Mouse (Mus musculus): Measurements from ENCODE around the gene Castor2. TPM values are rescaled to one million over a fixed set of nuclear protein-coding genes. Genes with fewer than 3 reads are reported as not detected.

The Castor2 gene
- polyA plus RNA-seq (2014; fragmentation: Illumina TruSeq; extraction: RNeasy Lipid Tissue Mini Kit (QIAGEN cat#74804); ENCODE audit: low read depth, low replicate concordance): 0.87 TPM

GRCm38 (mm10) chr5:134099496-134100211 lies at the start of gene Castor2:
Gene Castor2, plus strand, starts transcription at chr5:134099711.

GRCm38 (mm10) chr5:134176169-134176881 lies 76.8 kb downstream of the Castor2 start, which contains the start of gene Rcc1l:
Gene Rcc1l, minus strand, starts transcription at chr5:134176774.

GRCm38 (mm10) chr5:134183880-134184808 lies 84.6 kb downstream of the Castor2 start, which contains the start of gene Gtf2ird2:
Gene Gtf2ird2, plus strand, starts transcription at chr5:134184019.

Other genes with a start within 250 kb of the Castor2 start
- gene Rcc1l, start 77.1 kb downstream of the Castor2 start, polyA plus RNA-seq (2014; fragmentation: Illumina TruSeq; extraction: RNeasy Lipid Tissue Mini Kit (QIAGEN cat#74804); ENCODE audit: low read depth, low replicate concordance): 1.4 TPM
- 0.61 TPM for gene Gtf2ird2, start 84.3 kb downstream of the Castor2 start, polyA plus RNA-seq (2014; fragmentation: Illumina TruSeq; extraction: RNeasy Lipid Tissue Mini Kit (QIAGEN cat#74804); ENCODE audit: low read depth, low replicate concordance)
- gene Ncf1, start 129.9 kb downstream of the Castor2 start, polyA plus RNA-seq (2014; fragmentation: Illumina TruSeq; extraction: RNeasy Lipid Tissue Mini Kit (QIAGEN cat#74804); ENCODE audit: low read depth, low replicate concordance): 1.9 TPM
- gene Gtf2i, start 215.0 kb downstream of the Castor2 start, polyA plus RNA-seq (2014; fragmentation: Illumina TruSeq; extraction: RNeasy Lipid Tissue Mini Kit (QIAGEN cat#74804); ENCODE audit: low read depth, low replicate concordance): 30.3 TPM

Data from liver, adult 10 weeks (tissue).